In genomic region chr13:56251924-56252619, GRCm38 (mm10) we compare ENCODE assay signal across 10 mouse cellular contexts. TPM values are rescaled to one million over a fixed set of nuclear protein-coding genes. Genes with fewer than 3 reads are reported as not detected.
DNase-seq lines count a peak whose midpoint lies in the region; ATAC-seq lines count a peak whose summit lies in the region.
"Had no signal": no experiment of that assay in that cellular context is flagged by ENCODE, and none has a peak within 500 bp of the region (broad histone marks: within the 10 kb centered on the region; RNA-seq: fewer than 3 reads in every experiment).

Gene Neurog1, minus strand, starts transcription at chr13:56252163.

- no peaks in the 10 kb centered on the region for H3K9me3 ChIP-seq in liver, embryonic 11.5 days (ENCODE audit: control insufficient read depth, low read length)
- no peaks in the 10 kb centered on the region for H3K9me3 ChIP-seq in hindbrain, embryonic 14.5 days (ENCODE audit: control insufficient read depth, low read length)
- 0 out of 2 replicates have a peak, but pooled peaks cover 2% of the 10 kb centered on the region for H3K9me3 ChIP-seq in limb, embryonic 11.5 days (ENCODE audit: control insufficient read depth, low read length)

- H3K27ac ChIP-seq in liver, embryonic 11.5 days (ENCODE audit: low read depth, low read length) = no peak within 1 kb of the TSS
- H3K27ac ChIP-seq in hindbrain, embryonic 14.5 days = no peak within 1 kb of the TSS
- no peak within 1 kb of the TSS for H3K27ac ChIP-seq in limb, embryonic 11.5 days (replicated peaks; ENCODE audit: low read depth, low read length)

- ATAC-seq in liver, embryonic 11.5 days (replicated peaks; ENCODE audit: low FRiP score) = no peak
- peak; percentile 76 for ATAC-seq in hindbrain, embryonic 14.5 days (ENCODE audit: low FRiP score)
- ATAC-seq in limb, embryonic 11.5 days (ENCODE audit: insufficient number of reproducible peaks, low FRiP score, low TSS enrichment, low read depth) = peak; percentile 51; the same call in 1 of the 2 replicates
- no peak for ATAC-seq in monocyte, adult 5-6 weeks (replicated peaks; ENCODE audit: insufficient number of reproducible peaks, low FRiP score, low TSS enrichment, poor library complexity, severe bottlenecking)

- peak within 1 kb of the TSS; percentile 48 for H3K4me2 ChIP-seq in liver, embryonic 11.5 days
- H3K4me2 ChIP-seq in hindbrain, embryonic 14.5 days (replicated peaks) = peak within 1 kb of the TSS; percentile 57
- peak within 1 kb of the TSS; percentile 64 for H3K4me2 ChIP-seq in limb, embryonic 11.5 days (ENCODE audit: low read depth, severe bottlenecking)

- no peak within 1 kb of the TSS for H3K9ac ChIP-seq in liver, embryonic 11.5 days (ENCODE audit: low read depth, low read length)
- peak within 1 kb of the TSS; percentile 16; the same call in 1 of the 2 replicates for H3K9ac ChIP-seq in hindbrain, embryonic 14.5 days
- H3K9ac ChIP-seq in limb, embryonic 11.5 days (ENCODE audit: low read length) = peak within 1 kb of the TSS; percentile 23; the same call in 1 of the 2 replicates

- peak within 1 kb of the TSS; percentile 28; the same call in 1 of the 2 replicates for H3K4me3 ChIP-seq in liver, embryonic 11.5 days (ENCODE audit: low read depth, low read length)
- peak within 1 kb of the TSS; percentile 32 for H3K4me3 ChIP-seq in hindbrain, embryonic 14.5 days (replicated peaks; ENCODE audit: low read length)
- peak within 1 kb of the TSS; percentile 35 for H3K4me3 ChIP-seq in limb, embryonic 11.5 days (ENCODE audit: low read depth, low read length)

- peaks cover 99% of the 10 kb centered on the region for H3K27me3 ChIP-seq in liver, embryonic 11.5 days (replicated peaks; ENCODE audit: control insufficient read depth, insufficient read depth, low read length)
- peaks cover 100% of the 10 kb centered on the region for H3K27me3 ChIP-seq in hindbrain, embryonic 14.5 days (ENCODE audit: control insufficient read depth, insufficient read depth, low read length)
- peaks cover 96% of the 10 kb centered on the region for H3K27me3 ChIP-seq in limb, embryonic 11.5 days (ENCODE audit: control insufficient read depth, insufficient read depth, low read length)

- DNase-seq in liver, embryonic 11.5 days (ENCODE audit: low spot score) = no peak
- DNase-seq in liver = no peak
- peak; percentile 84 for DNase-seq in embryo, embryonic 11 days
- no peak for DNase-seq in hindbrain, embryonic 14.5 days (ENCODE audit: low spot score)
- peak; percentile 66 for DNase-seq in limb, embryonic 11.5 days (ENCODE audit: low spot score)
- peak; percentile 51 to 54 for DNase-seq in right cerebral cortex, postnatal 10 days (ENCODE audit: low spot score in 2 of 2)
- no peak for DNase-seq in thymus, postnatal 36 days

- H3K4me1 ChIP-seq in liver, embryonic 11.5 days (replicated peaks; ENCODE audit: control insufficient read depth, insufficient read depth, low read length) = no peaks in the 10 kb centered on the region
- peaks cover 10% of the 10 kb centered on the region; the same call in 1 of the 2 replicates for H3K4me1 ChIP-seq in hindbrain, embryonic 14.5 days (replicated peaks; ENCODE audit: control insufficient read depth, insufficient read depth, low read length)
- H3K4me1 ChIP-seq in limb, embryonic 11.5 days (ENCODE audit: control insufficient read depth, insufficient read depth, low read length) = peaks cover 14% of the 10 kb centered on the region

- H3K36me3 ChIP-seq in liver, embryonic 11.5 days (ENCODE audit: control insufficient read depth, insufficient read depth, low read length) = no peaks in the 10 kb centered on the region
- H3K36me3 ChIP-seq in hindbrain, embryonic 14.5 days (replicated peaks; ENCODE audit: control insufficient read depth, insufficient read depth) = no peaks in the 10 kb centered on the region
- no peaks in the 10 kb centered on the region for H3K36me3 ChIP-seq in limb, embryonic 11.5 days (ENCODE audit: control insufficient read depth, insufficient read depth, low read length)

- 1% methylated on average over 64 of the region's 65 CpGs for WGBS in liver, embryonic 11.5 days
- under 1% methylated on average over 55 of the region's 65 CpGs for WGBS in hindbrain, embryonic 14.5 days
- under 1% methylated on average over 65 of the region's 65 CpGs for WGBS in limb, embryonic 11.5 days

RNA-seq across cellular contexts. Expression of gene Neurog1, which starts in this region (rescaled TPM):
- not detected in 2 replicates for polyA plus RNA-seq in liver, embryonic 11.5 days (2014; fragmentation: Nextera tagmentation; extraction: Ambion mirVana)
- polyA plus RNA-seq in hindbrain, embryonic 14.5 days (2014; fragmentation: Nextera tagmentation; extraction: Ambion mirVana) = 2.6 TPM in 1 of 2 replicates, not detected in the other
- polyA plus RNA-seq in limb, embryonic 11.5 days (2014; fragmentation: Nextera tagmentation; extraction: Ambion mirVana) = not detected in 2 replicates
- total RNA-seq in monocyte, adult 5-6 weeks (2017) = not detected in 3 replicates
- polyA plus RNA-seq: large intestine, adult 2 months; small intestine, adult 2 months had no signal

Comparison
In these comparisons a context has a peak if more than half of its experiments do, and no peak if none do; other contexts are left out.
1. Peak in DNase-seq, ATAC-seq, H3K4me3 ChIP-seq, H3K9ac ChIP-seq and H3K4me2 ChIP-seq in limb, embryonic 11.5 days; RNA of the gene not detected or under 1 TPM.
2. DNase-seq: peak in embryo, embryonic 11 days (single experiment) and right cerebral cortex, postnatal 10 days (2 of 2); none in liver, embryonic 11.5 days (single experiment), liver (single experiment), hindbrain, embryonic 14.5 days (single experiment) and thymus, postnatal 36 days (0 of 2).
3. Peak in every context shown above with its lines, with median percentiles within 50 percentile points of each other: H3K4me2 ChIP-seq and H3K4me3 ChIP-seq.